Mouse (Mus musculus): ENCODE results near the gene Stk25. TPM values are rescaled to one million over a fixed set of nuclear protein-coding genes. Genes with fewer than 3 reads are reported as not detected.

Stk25 gene
- total RNA-seq, 2 experiments from 2014 or later: 112 to 134 TPM

DNA sequence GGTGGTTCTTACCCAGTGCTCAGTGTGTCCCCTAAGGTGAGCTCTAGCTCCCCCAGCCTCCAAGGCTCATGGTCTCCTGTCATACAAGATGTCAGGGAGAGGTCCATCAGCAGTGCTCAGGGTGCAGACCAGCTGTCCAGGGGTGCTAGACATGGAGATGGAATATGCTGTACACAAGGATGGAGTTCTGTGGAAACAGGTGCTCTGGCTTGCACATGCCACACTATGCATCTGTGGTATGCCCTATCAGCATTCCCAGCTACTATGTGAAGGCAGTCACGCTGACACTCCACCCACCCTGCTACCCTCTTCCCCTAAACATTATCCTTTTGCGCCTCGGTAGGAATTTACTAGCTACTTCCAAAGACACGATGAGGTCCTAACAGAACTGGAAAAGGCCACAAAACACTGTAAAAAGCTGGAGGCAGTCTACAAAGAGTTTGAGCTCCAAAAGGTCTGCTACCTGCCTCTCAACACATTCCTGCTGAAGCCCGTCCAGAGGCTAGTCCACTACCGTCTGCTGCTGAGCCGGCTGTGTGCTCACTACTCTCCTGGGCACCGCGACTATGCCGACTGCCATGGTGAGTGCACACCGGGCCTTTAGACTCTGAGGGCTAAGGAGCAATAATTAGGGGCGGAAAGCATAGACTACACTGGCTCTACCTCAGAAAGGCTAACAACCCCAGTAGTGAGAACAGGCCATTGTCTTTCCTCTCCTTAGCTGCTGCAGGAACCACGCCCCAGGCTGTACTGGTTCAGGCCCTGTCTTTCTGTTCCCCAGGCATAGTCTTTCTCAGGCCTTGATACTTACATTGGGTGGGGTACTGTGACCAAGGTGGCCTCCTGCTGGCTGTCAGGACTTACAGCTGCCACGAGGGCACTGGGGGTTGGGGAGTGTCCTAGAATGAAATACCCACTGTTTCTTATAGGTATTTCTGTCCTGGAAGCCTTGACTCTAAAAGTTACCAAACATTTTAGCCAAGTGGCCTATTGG is 51.1 kb downstream of the Stk25 start:
- DNase-seq: no peak

DNA sequence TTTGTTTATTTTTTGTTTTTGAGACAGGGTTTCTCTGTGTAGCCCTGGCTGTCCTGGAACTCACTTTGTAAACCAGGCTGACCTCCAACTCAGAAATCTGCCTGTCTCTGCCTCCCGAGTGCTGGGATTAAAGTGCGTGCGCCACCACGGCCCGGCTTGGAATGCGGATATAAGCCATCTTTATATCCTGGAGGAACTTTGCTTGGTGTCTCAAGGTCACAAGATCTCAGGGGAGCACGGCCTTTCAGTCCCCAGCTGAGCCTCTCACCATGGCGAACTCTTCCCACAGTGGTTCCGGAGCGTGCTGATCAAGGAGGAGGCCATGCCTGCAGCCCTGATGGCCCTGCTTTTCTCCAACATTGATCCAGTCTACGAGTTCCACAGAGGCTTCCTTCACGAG is 54.5 kb downstream of the Stk25 start:
- no peak for DNase-seq

DNA sequence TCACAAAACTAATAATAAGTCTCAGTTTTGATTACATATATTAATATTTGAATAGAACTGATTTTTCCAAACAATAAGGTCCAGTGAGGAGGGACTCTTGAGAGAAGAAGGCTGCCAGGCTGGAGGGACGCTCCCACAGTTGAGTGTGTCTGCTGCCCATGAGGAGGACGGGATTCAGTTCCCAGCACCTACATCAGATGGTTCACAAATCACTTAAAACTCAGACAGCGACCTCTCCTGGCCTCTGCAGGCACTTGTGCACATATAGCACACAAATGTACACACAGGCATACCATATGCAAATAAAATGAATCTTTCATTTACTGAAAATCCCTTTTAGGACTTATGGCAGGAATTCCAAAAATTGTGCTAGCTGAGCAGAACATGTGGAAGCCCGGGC is 55.5 kb downstream of the Stk25 start:
- no peak for DNase-seq

DNA sequence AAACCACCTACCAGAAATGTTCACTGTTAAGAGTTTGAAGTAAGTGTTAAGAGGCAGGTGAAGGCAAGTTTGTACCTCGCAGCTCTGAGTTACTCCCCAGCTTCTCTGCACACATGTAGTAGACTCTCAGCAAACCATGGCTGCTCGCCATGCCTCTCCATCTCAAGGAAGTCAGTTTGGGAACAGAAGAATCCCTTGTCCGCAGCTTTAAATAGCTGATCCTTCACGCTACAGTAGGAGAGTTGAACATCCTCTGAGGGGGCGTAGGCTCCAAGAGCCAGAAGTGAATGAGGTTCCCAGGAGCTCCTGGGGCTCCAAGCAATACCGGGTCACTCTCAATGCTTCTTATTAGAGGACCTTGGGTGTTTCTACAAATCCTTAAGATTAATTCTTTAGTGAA is 62.5 kb downstream of the Stk25 start:
- no peak for DNase-seq

DNA sequence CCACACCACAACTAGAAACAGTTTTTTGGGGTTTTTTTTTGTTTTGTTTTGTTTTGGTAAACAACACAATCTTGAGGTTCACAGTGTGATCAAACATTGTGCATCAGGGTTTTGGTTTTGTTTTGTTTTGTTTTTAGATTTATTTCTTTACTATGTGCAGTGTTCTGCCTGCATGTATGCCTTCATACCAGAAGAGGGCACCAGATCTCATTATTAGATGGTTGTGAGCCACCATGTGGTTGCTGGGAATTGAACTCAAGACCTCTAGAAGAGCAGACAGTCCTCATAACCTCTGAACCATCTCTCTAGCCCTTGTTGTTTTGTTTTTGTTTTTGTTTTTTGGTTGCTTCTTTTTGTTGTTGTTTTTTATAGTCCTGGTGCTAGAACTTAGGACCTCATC is 64.5 kb downstream of the Stk25 start:
- DNase-seq: no peak

DNA sequence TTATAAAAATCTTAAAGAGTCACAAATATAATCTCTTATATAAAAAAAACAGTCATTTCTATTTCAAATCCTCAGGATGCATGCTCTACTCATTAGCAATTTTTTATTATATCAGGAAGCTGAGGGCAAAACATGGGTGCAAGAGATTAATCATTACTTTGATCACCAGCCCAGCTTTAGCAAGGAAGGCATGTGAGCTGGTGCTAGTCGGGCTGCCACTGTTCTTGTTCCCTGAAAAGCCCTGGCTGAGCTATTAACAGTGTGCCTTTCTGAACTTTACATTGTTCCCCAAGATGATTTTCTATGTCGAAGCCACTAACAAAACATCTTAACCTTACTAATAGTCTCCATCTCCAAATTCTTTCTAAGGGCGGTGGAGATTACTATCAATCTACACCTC is 70.1 kb downstream of the Stk25 start:
- no peak for DNase-seq

DNA sequence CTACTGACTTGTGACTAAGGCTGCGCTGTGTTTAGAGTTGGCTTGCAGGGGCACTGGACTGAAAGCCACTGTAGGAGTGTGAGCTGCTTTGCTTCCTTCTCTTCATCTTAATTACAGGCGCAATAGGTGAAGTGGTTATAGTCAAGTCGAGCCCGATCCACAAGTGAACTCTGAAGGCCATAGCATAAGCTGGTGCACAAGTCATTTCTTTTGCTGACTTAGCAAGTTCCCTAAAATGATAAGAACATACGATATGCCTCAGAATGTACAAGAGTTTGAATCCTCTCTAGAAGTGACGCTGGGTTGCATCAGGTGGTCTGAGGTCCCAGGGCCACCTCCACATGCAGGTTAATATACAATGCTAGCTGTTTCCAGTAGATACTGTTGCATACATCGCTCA is 76.9 kb downstream of the Stk25 start:
- DNase-seq: no peak

DNA sequence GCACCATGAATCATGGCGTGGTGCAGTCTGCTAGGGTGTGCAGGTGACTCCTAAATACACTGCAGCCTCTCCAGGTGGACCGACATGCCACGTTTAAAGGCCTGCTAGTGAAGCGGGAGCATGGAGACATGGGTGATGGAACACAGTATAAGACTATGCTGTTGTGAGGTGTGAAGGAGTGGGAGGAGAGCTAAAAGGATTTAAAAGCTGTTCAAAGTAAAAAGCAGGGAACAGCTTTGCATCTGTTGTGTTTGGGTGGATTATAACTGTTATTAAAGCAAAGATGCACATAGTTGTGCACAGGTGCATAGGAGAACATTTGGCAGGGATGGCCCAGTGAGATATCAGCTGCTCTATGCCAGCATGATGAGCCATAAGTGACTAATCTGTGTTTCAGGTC is 80.6 kb downstream of the Stk25 start:
- DNase-seq: no peak

DNA sequence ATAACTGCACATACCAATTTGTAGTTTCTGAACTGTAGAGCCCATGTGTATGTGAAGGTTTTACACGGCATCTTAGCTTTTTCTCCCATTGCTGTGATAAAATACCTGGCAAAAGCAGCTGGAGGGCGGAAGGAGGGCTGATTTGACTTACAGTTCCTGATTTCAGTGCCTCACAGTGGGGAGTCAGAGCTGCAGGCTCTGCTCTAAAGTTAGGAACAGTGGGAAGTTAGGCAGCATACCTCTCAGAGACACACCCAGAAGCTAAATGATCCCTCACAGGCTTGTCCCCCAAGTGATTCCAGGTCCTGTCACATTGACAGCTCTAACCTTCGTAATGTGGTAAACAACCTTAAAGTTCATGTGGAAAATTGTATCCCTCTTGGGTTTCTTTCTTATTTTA is 81.4 kb downstream of the Stk25 start:
- DNase-seq: no peak

Other genes starting within 250 kb of the Stk25 start
- 100 to 1,000 TPM; 310 to 325 TPM for gene Hdlbp, start 179.8 kb downstream of the Stk25 start, total RNA-seq (2021)
- gene Farp2, start 146.6 kb downstream of the Stk25 start, total RNA-seq (2021): 10 to 100 TPM; 17.7 to 20.1 TPM
- gene Bok, start 27.0 kb upstream of the Stk25 start, total RNA-seq (2021): 10 to 100 TPM; 17.4 to 21.0 TPM
- 10 to 100 TPM; 62.2 to 75.5 TPM for gene Atg4b, start 92.8 kb upstream of the Stk25 start, total RNA-seq (2021)
- 10 to 100 TPM; 46.0 to 51.7 TPM for gene Thap4, start 96.2 kb upstream of the Stk25 start, total RNA-seq (2021)
- gene Dtymk, start 143.3 kb upstream of the Stk25 start, total RNA-seq (2021): 10 to 100 TPM; 72.3 to 76.9 TPM
- gene Ing5, start 145.3 kb upstream of the Stk25 start, total RNA-seq (2021): 10 to 100 TPM; 15.2 to 17.9 TPM
- 10 to 100 TPM; 33.5 to 48.8 TPM for gene D2hgdh, start 166.2 kb upstream of the Stk25 start, total RNA-seq (2021)
- under 1 TPM; 0.21 to 0.36 TPM for gene Gal3st2, start 202.6 kb upstream of the Stk25 start, total RNA-seq (2021)